Mouse (Mus musculus) C2C12 (cell line): ENCODE measurements around the gene Filip1l. TPM values are rescaled to one million over a fixed set of nuclear protein-coding genes. Genes with fewer than 3 reads are reported as not detected.

Experiments used
- H3K27me3 ChIP-seq: one replicate; pipeline ENCODE4 v1.6.1; 2011; ENCODE audit not compliant: control insufficient read depth, insufficient read depth, insufficient read length
- H3K36me3 ChIP-seq: one replicate; pipeline ENCODE4 v1.6.1; 2011; ENCODE audit not compliant: control insufficient read depth, insufficient read depth
- H3K4me3 ChIP-seq: one replicate; pipeline ENCODE4 v1.5.1; 2011; ENCODE audit warnings: mild to moderate bottlenecking, control low read depth; ENCODE audit not compliant: poor library complexity, insufficient read depth, severe bottlenecking
- H3K79me2 ChIP-seq: one replicate; pipeline ENCODE4 v1.6.1; 2011; ENCODE audit not compliant: control insufficient read depth, insufficient read depth
- H3K79me3 ChIP-seq: one replicate; pipeline ENCODE4 v1.6.1; 2011; ENCODE audit warnings: low read depth, control low read depth
- H3ac ChIP-seq: one replicate; pipeline ENCODE3; 2011; ENCODE audit warnings: low read depth; ENCODE audit not compliant: control insufficient read depth, insufficient read length
- CEBPB ChIP-seq: IDR thresholded peaks from one replicate; pipeline ENCODE4 v1.6.1; 2011; ENCODE audit warnings: low read depth, mild to moderate bottlenecking, control low read depth, moderate library complexity
- CTCF ChIP-seq: IDR thresholded peaks from one replicate; pipeline ENCODE4 v1.5.1; 2011; ENCODE audit not compliant: control insufficient read depth, insufficient read depth, insufficient read length
- FOSL1 ChIP-seq: IDR thresholded peaks from one replicate; pipeline ENCODE4 v1.8.0; 2011; ENCODE audit warnings: mild to moderate bottlenecking, low read length; ENCODE audit not compliant: poor library complexity, insufficient read depth, severe bottlenecking
- MAX ChIP-seq: IDR thresholded peaks from one replicate; pipeline ENCODE4 v1.6.1; 2011; ENCODE audit warnings: mild to moderate bottlenecking, control low read depth
- MYOD1 ChIP-seq: IDR thresholded peaks from one replicate; pipeline ENCODE4 v1.6.1; 2011; ENCODE audit warnings: low read depth; ENCODE audit not compliant: control insufficient read depth, insufficient read length
- MYOG ChIP-seq: IDR thresholded peaks from one replicate; pipeline ENCODE4 v1.6.1; 2011; ENCODE audit not compliant: control insufficient read depth, insufficient read length; ENCODE audit errors: extremely low read depth
- USF1 ChIP-seq: IDR thresholded peaks from one replicate; pipeline ENCODE4 v1.6.1; 2011; ENCODE audit warnings: low read depth, mild to moderate bottlenecking, control low read depth, moderate library complexity
- polyA plus RNA-seq: library from polyadenylated mRNA; unstranded; fragments of >200 nt; fragmentation: generic; extraction: Trizol; gene quantifications from one replicate; pipeline ENCODE4 v1.2.1, GENCODE M21; 2012; ENCODE audit warnings: missing spikeins

The Filip1l gene
- polyA plus RNA-seq, 1 experiment, result 18.8 TPM

DNA sequence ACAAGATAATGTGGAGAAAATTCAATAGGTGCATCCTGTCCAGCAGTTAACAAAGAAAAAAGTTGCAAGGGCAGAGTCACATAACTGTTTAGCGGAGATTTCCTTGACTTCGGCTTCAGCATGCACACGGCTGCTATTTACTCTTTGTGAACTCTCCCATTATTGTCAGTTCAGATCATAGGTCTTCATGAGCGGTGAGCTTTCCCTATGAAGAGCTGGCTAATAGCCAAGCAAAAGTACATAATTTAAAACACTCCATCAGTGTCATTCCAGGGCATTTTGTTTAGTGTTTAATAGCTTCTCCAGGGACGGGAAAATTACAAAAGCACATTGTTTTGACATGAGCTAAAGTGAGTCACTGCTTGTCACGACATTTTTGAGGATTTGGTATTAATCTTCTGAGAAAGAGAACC lies 179.2 kb downstream of the Filip1l start:
- Histone ChIP-seq H3ac (no peak overlapping the region), H3K79me2 (peaks cover 14% of the 10 kb centered on the region), H3K27me3 (no peaks in the 10 kb centered on the region), H3K4me3 (no peak overlapping the region), H3K36me3 (no peaks in the 10 kb centered on the region), H3K79me3 (no peaks in the 10 kb centered on the region)
- TF ChIP-seq MYOD1 (no peak), MAX (peak; percentile 85), CEBPB (peak; percentile 45), FOSL1 (peak; percentile 94)

DNA sequence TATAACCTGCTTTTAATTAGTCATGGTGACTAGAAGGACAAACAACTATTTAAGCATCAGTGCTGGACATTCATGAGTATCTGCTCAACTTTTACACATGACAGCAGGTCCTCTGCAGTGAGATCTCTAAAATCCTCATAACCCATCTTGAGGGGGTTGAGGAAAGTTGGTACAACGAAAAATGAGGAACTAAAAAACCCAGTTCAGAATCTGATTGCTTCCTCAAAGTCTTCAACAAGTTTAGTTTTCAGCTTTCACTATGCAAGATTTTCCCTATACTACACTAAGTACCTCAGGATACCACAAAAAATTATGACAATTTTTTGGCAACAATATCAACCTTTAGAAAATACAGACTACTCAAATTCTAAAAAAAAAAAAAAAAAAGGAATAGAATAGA lies 181.5 kb downstream of the Filip1l start:
- Histone ChIP-seq H3K79me3 (no peaks in the 10 kb centered on the region), H3K79me2 (peaks cover 8% of the 10 kb centered on the region), H3K4me3 (no peak overlapping the region), H3ac (no peak overlapping the region), H3K36me3 (no peaks in the 10 kb centered on the region), H3K27me3 (no peaks in the 10 kb centered on the region)
- no peak for TF ChIP-seq FOSL1
- no peak for TF ChIP-seq MYOG
- TF ChIP-seq CTCF, result no peak
- TF ChIP-seq MYOD1, result no peak

DNA sequence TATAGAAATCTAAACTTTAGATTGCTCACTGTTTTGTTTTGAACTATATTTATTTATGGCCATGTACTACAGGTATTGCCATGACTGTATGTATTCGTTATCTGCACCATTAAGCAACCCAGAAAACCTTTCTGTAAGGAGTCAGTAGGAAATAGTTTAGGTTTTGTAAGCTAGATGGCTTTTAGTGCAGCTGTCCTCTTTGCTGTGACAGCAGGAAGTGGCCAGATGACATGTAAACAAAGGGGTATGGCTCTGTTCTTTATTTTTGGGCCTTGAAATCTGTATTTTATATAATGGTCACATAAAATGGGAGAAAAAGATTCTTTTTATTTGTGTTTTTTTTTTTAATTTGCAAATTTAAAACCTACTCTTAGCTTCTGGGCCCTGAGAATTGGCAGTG lies 181.9 kb downstream of the Filip1l start:
- Histone ChIP-seq H3ac (no peak overlapping the region), H3K27me3 (no peaks in the 10 kb centered on the region), H3K79me3 (no peaks in the 10 kb centered on the region), H3K36me3 (no peaks in the 10 kb centered on the region), H3K79me2 (peaks cover 8% of the 10 kb centered on the region), H3K4me3 (no peak overlapping the region)
- no peak for TF ChIP-seq MYOG
- TF ChIP-seq CTCF, result no peak
- no peak for TF ChIP-seq USF1
- no peak for TF ChIP-seq MYOD1
- no peak for TF ChIP-seq FOSL1
- no peak for TF ChIP-seq CEBPB
- no peak for TF ChIP-seq MAX

DNA sequence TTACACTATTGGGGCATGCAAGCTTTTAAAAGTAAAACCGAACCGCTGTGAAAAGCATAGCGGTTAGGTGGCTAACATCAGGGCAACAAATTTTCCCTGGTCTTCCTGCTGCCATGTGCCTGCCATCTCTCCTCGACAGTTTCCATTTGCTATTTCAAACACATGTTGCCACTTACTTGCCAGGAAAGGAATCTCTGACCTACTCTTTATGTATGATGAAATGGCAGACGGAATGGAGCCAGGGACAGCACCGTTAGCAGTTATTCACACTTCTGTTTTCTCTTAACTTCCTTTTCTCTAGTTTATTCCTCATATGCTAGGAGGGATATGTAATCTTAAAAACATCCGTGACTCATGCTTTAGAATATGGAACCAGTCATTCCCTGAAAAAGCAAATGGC lies 183.6 kb downstream of the Filip1l start:
- TF ChIP-seq CTCF (no peak), CEBPB (no peak), MAX (no peak), MYOD1 (no peak), FOSL1 (no peak)
- no peak overlapping the region for H3K4me3 ChIP-seq
- H3K27me3 ChIP-seq, result no peaks in the 10 kb centered on the region

DNA sequence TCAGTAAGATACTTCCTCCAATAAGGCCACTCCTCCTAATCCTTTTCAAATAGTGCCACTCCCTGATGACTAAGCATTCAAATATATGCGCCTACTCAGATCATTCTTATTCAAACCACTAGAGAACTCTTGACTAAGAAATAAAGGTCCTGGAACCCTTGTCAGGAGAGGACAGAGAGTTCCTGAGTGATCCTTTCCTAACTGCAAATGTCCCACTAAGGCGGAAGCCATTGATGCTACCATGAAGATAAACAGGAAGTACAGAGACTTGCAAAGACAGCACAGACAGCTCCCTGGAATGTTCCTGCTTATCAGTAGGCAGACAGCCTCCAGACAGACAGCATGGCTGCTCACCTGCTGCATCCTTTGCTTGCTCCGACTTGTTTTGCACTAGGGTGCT lies 190.3 kb downstream of the Filip1l start:
- Histone ChIP-seq H3K36me3 (no peaks in the 10 kb centered on the region), H3K79me3 (no peaks in the 10 kb centered on the region)
- TF ChIP-seq CEBPB (no peak), USF1 (no peak), CTCF (no peak), FOSL1 (no peak), MYOD1 (no peak), MAX (no peak), MYOG (no peak)

More for the DNA sequence above, 183.6 kb downstream of the Filip1l start:
- Histone ChIP-seq H3K79me2 (peaks cover 8% of the 10 kb centered on the region), H3K79me3 (no peaks in the 10 kb centered on the region), H3ac (no peak overlapping the region), H3K36me3 (no peaks in the 10 kb centered on the region)

DNA sequence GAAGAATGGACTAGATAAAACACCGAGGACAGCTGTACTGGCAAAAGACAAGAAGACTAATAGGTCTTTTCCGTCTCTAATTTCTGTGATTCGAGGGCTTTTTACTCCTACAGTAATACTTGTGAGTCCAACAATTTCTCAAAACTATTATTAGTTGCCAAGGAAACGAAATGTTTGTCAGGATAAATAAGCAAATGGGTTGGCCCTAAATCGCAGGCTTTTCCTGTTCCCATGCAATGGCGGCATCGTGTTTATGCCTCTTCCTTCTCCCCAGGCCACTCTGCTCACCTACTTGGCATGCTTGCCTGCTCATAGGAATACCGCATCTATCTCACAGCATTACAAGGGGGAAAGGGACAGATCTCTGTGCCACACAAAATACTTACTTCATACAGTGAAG lies 191.5 kb downstream of the Filip1l start:
- Histone ChIP-seq H3K36me3 (no peaks in the 10 kb centered on the region), H3ac (no peak overlapping the region), H3K4me3 (no peak overlapping the region), H3K27me3 (no peaks in the 10 kb centered on the region), H3K79me2 (peaks cover 3% of the 10 kb centered on the region), H3K79me3 (peaks cover 3% of the 10 kb centered on the region)
- TF ChIP-seq MYOD1 (no peak), USF1 (no peak), FOSL1 (no peak), CEBPB (no peak)

More for the DNA sequence above, 190.3 kb downstream of the Filip1l start:
- no peaks in the 10 kb centered on the region for H3K27me3 ChIP-seq
- H3K79me2 ChIP-seq, result no peaks in the 10 kb centered on the region
- no peak overlapping the region for H3K4me3 ChIP-seq
- no peak overlapping the region for H3ac ChIP-seq
